Mouse (Mus musculus): Measurements from ENCODE around the gene Rgs9.

- TF ChIP-seq CTCF (IDR thresholded peaks at IDR 0.05; ENCODE audit: extremely low read depth, insufficient read depth, insufficient read length, insufficient replicate concordance) (no peak), POLR2A (IDR thresholded peaks at IDR 0.05; ENCODE audit: low read depth, low read length) (no peak)
Observed at GRCm38 (mm10) chr11:109188235-109188634, 109.7 kb downstream of the Rgs9 start.

Measured in spleen, adult 2 months (tissue).